Mouse (Mus musculus): ENCODE data around the gene Phykpl.
"Not testable (repeated sequence)": the region's sequence is repeated elsewhere in the genome, so short reads cannot be mapped to it uniquely, and the experiment has no call there.

The Phykpl gene

DNA sequence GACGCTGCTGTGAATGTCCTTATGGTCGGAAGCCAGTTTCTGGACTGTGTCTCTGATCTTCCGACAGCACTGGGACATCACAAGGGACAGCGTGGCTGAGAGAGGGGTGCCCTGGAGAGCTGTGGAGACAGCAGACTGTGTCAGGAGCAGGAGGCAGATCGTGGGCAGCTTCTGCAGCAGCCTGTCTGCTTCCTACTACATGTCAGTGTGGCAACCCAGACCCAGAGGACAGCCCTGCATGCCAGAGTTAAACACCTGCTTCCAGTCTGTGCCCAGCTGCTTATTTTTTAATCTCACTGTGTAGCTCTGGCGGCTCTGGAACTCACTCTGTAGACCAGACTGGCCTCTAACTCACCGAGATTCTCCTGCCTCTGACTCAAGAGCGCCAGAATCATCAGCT is 43.4 kb downstream of the Phykpl start:
- Histone ChIP-seq H3K9me3 (ENCODE audit: low read length) (no peaks in the 10 kb centered on the region), H3K4me3 (replicated peaks; ENCODE audit: low read length) (no peak overlapping the region), H3K27me3 (ENCODE audit: insufficient read depth, low read length) (no peaks in the 10 kb centered on the region), H3K36me3 (ENCODE audit: insufficient read depth, low read length) (peaks cover 100% of the 10 kb centered on the region), H3K4me1 (replicated peaks; ENCODE audit: low read depth, low read length) (peaks cover 95% of the 10 kb centered on the region)
- TF ChIP-seq CTCF (conservative IDR thresholded peaks at IDR 0.05; ENCODE audit: low read length) (no peak), NANOG (IDR thresholded peaks at IDR 0.05; ENCODE audit: borderline replicate concordance, low read length) (no peak), POU5F1 (IDR thresholded peaks at IDR 0.05; ENCODE audit: borderline replicate concordance, low read length) (no peak)

DNA sequence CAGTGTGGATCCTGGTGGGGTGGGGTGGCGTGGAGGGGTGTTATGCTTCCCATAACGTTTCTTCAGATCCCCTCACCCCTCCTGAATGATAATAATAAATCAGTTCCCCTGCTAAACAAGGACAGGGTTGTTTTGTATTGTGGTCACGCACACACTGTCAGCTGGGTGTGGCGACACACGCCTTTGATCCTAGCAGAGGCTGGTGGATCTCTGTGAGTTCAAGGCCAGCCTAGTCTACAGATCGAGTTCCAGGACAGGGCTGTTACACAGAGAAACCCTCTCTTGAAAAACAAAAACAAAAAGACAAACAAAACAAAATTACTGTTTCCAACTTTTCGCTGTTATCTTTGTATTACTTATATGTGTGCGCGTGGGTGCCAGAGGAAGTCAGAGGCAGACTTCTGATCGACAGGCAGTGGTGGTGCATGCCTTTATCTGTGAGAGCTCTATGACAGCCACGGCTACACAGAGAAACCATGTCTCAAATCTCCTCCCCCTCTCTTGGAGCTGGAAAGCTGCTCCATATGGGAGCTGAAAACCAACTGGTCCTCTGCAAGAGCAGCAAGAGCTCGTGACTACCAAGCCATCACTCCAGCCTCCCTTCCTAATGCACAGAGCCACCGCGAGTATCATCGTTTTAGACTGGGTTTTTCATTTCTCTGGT is 45.2 kb downstream of the Phykpl start:
- H3K4me1 ChIP-seq (replicated peaks; ENCODE audit: low read depth, low read length) = peaks cover 95% of the 10 kb centered on the region
- H3K27me3 ChIP-seq (ENCODE audit: insufficient read depth, low read length) = no peaks in the 10 kb centered on the region
- H3K9me3 ChIP-seq (ENCODE audit: low read length) = no peaks in the 10 kb centered on the region
- no peak for TF ChIP-seq CTCF (conservative IDR thresholded peaks at IDR 0.05; ENCODE audit: low read length)
- no peak for TF ChIP-seq POU5F1 (IDR thresholded peaks at IDR 0.05; ENCODE audit: borderline replicate concordance, low read length)
- TF ChIP-seq NANOG (IDR thresholded peaks at IDR 0.05; ENCODE audit: borderline replicate concordance, low read length) = no peak
- H3K4me3 ChIP-seq (replicated peaks; ENCODE audit: low read length) = no peak overlapping the region
- H3K36me3 ChIP-seq (ENCODE audit: insufficient read depth, low read length) = peaks cover 98% of the 10 kb centered on the region

DNA sequence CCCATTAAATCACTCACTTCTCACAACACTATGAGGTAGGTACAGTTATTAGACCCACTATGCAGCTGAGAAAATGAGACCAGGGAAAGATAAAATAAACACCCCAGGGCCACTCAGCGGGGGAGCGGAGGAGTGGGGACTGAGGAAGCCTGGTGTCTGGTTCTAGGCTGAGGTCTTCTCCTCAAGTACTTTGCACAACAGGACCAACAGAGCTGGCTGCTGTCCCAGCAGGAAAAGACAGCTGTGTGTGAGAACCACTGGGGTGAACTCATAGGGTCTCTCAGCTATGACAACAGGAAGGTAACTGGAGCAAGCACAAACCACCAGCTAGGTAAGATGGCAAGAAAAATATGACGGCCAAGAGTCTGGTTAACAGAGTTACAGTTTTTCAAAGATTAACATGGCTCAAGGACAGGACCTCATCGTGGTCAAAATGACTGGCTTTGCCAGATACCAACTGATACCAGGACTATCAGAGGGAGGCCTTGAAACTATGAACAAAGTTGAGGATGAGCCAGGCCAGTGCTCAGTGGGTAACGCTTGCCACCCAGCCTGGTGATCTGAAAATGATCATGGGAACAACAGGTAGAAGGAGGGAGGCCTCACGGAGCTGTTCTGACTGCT is 47.7 kb downstream of the Phykpl start:
- Histone ChIP-seq H3K27me3 (ENCODE audit: insufficient read depth, low read length) (no peaks in the 10 kb centered on the region), H3K4me3 (replicated peaks; ENCODE audit: low read length) (peak overlapping the region; percentile 48), H3K36me3 (ENCODE audit: insufficient read depth, low read length) (peaks cover 73% of the 10 kb centered on the region), H3K4me1 (replicated peaks; ENCODE audit: low read depth, low read length) (peaks cover 87% of the 10 kb centered on the region), H3K9me3 (ENCODE audit: low read length) (no peaks in the 10 kb centered on the region)
- TF ChIP-seq NANOG (IDR thresholded peaks at IDR 0.05; ENCODE audit: borderline replicate concordance, low read length) = no peak
- TF ChIP-seq CTCF (conservative IDR thresholded peaks at IDR 0.05; ENCODE audit: low read length) = no peak
- TF ChIP-seq POU5F1 (IDR thresholded peaks at IDR 0.05; ENCODE audit: borderline replicate concordance, low read length) = no peak

DNA sequence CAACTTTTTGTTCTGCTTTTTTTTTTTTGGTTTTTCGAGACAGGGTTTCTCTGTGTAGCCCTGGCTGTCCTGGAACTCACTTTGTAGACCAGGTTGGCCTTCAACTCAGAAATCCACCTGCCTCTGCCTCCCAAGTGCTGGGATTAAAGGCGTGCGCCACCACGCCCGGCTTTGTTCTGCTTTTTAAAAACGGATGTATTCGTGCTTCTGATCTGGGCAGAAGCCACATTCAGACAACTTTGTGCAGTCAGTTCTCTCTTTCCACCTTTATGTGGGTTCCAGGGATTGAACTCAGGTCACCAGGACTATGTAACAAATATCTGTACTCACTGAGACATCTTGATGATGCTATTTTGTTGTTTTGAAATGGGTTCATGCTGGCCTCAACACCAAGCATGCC is 48.6 kb downstream of the Phykpl start:
- H3K36me3 ChIP-seq (ENCODE audit: insufficient read depth, low read length) = peaks cover 64% of the 10 kb centered on the region
- not testable (repeated sequence) for H3K9me3 ChIP-seq (ENCODE audit: low read length)

DNA sequence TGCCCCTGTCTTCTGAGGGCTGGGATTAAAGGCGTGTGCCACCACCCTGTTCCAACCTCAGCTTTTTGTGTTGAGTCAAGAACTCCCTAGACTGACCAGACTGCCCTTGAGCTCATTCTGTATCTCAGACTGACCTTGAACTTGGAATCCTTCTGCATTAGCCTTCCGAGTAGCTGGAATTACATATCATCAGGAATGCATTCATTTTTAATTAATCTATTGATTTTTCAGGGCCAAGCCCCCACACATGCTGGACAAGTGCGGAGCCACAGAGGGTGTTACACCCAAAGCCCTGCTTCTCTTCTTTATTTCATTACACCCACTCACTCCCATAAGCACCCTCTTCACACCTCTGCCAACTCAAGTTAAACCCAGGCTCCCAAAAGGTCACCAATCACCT is 49.2 kb downstream of the Phykpl start:
- Histone ChIP-seq H3K4me3 (replicated peaks; ENCODE audit: low read length) (peak overlapping the region; percentile 92), H3K27me3 (ENCODE audit: insufficient read depth, low read length) (no peaks in the 10 kb centered on the region), H3K4me1 (replicated peaks; ENCODE audit: low read depth, low read length) (peaks cover 87% of the 10 kb centered on the region), H3K9me3 (ENCODE audit: low read length) (no peaks in the 10 kb centered on the region), H3K36me3 (ENCODE audit: insufficient read depth, low read length) (peaks cover 59% of the 10 kb centered on the region)
- TF ChIP-seq CTCF (conservative IDR thresholded peaks at IDR 0.05; ENCODE audit: low read length) (no peak), POU5F1 (IDR thresholded peaks at IDR 0.05; ENCODE audit: borderline replicate concordance, low read length) (no peak), NANOG (IDR thresholded peaks at IDR 0.05; ENCODE audit: borderline replicate concordance, low read length) (no peak; the same call in 1 of the 2 replicates)

More for the DNA sequence above, 48.6 kb downstream of the Phykpl start:
- peaks cover 85% of the 10 kb centered on the region for H3K4me1 ChIP-seq (replicated peaks; ENCODE audit: low read depth, low read length)
- H3K4me3 ChIP-seq (replicated peaks; ENCODE audit: low read length) = peak overlapping the region; percentile 92
- not testable (repeated sequence) for H3K27me3 ChIP-seq (ENCODE audit: insufficient read depth, low read length)

DNA sequence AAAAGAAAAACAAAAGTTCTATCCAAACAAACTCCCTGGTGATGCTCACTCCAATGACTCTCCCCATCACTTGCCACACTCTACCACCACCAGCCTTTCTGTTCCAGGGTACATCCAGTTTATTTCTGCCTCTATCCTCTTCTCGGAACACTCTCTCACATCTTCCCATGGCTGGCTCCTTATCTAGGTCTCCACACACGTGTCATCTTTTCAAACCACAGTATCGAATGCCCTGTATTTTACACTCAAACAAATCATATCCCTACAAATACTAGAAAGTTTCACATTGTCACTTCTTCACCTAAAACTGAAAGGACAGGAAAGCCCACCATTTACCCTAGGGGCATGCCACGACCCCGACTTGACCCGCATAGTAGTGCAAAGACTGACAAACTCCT is 50.6 kb downstream of the Phykpl start:
- H3K4me3 ChIP-seq (replicated peaks; ENCODE audit: low read length) = peak overlapping the region; percentile 92
- no peaks in the 10 kb centered on the region for H3K27me3 ChIP-seq (ENCODE audit: insufficient read depth, low read length)
- peaks cover 53% of the 10 kb centered on the region for H3K36me3 ChIP-seq (ENCODE audit: insufficient read depth, low read length)
- no peak for TF ChIP-seq CTCF (conservative IDR thresholded peaks at IDR 0.05; ENCODE audit: low read length)
- TF ChIP-seq NANOG (IDR thresholded peaks at IDR 0.05; ENCODE audit: borderline replicate concordance, low read length) = no peak
- TF ChIP-seq POU5F1 (IDR thresholded peaks at IDR 0.05; ENCODE audit: borderline replicate concordance, low read length) = no peak
- no peaks in the 10 kb centered on the region for H3K9me3 ChIP-seq (ENCODE audit: low read length)
- peaks cover 87% of the 10 kb centered on the region for H3K4me1 ChIP-seq (replicated peaks; ENCODE audit: low read depth, low read length)

DNA sequence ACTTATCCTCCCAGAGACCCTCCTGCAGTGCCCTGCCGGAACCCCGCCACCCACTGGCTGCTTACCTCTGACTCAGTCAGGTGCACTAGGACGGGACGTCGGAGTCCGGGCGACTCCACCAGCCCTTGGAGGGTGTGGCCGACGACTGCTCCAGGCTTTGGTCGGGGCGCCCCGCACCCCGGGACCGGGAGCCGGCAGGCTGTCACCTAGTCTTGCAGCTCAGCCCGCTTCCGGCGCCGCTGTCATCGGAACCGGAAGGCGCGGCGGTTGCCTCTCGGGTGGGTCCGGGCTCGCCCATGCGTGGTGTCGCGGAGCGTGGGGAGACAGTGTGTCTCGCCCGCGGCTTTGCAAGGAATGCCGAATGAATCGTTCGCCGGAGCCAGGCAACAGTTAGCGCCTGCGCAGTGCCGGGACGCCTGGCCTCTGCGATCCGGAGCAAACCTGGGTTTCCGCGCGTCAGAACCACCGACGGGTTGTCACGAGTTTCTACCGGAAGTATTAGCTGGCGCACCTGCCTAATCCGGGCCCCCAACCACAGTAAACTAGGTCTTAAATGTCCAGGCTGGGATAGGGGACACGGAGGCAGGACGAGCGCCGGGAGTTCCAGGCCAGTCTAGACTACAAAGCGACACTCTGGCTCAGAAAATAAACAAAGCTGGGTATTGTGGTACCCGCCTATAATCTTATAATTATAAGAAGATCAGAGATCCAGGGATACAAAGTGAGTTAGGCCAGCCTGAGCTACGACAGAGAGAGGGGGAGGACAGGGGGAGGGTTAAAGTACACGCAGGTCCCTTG is 51.2 kb downstream of the Phykpl start, which contains the start of gene Rmnd5b:
Gene Rmnd5b (minus strand): TSS at position 372 of the 798 bp plus-strand sequence.
- TF ChIP-seq NANOG (IDR thresholded peaks at IDR 0.05; ENCODE audit: borderline replicate concordance, low read length) (no peak), POU5F1 (IDR thresholded peaks at IDR 0.05; ENCODE audit: borderline replicate concordance, low read length) (no peak), CTCF (conservative IDR thresholded peaks at IDR 0.05; ENCODE audit: low read length) (no peak)
- Histone ChIP-seq H3K4me3 (replicated peaks; ENCODE audit: low read length) (peak within 1 kb of the TSS; percentile 92), H3K36me3 (ENCODE audit: insufficient read depth, low read length) (peaks cover 53% of the 10 kb centered on the region)

DNA sequence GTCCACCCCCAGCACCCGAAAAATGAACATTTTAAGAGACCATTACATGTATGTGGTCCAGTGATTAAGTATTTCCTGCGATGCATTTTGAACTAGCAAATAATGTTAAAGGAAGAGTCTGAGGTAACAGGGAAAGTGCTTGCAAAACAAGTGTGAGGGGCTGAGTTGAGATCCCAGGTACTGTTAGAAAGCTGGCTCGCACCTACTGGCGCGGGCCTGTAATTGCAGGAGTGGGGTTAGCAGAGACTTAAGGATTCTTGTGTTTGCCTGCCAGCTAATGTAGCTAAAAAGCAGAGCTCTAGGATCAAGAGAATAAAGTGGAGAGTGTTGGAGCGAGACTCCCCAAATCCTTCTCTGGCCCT is 51.7 kb downstream of the Phykpl start:
- peaks cover 53% of the 10 kb centered on the region for H3K36me3 ChIP-seq (ENCODE audit: insufficient read depth, low read length)
- H3K9me3 ChIP-seq (ENCODE audit: low read length) = no peaks in the 10 kb centered on the region
- no peaks in the 10 kb centered on the region for H3K27me3 ChIP-seq (ENCODE audit: insufficient read depth, low read length)
- TF ChIP-seq CTCF (conservative IDR thresholded peaks at IDR 0.05; ENCODE audit: low read length) = peak; percentile 80
- TF ChIP-seq NANOG (IDR thresholded peaks at IDR 0.05; ENCODE audit: borderline replicate concordance, low read length) = no peak
- H3K4me3 ChIP-seq (replicated peaks; ENCODE audit: low read length) = peak overlapping the region; percentile 92
- peaks cover 87% of the 10 kb centered on the region for H3K4me1 ChIP-seq (replicated peaks; ENCODE audit: low read depth, low read length)

More for the DNA sequence above, 51.2 kb downstream of the Phykpl start, which contains the start of gene Rmnd5b:
- Histone ChIP-seq H3K27me3 (ENCODE audit: insufficient read depth, low read length) (no peaks in the 10 kb centered on the region), H3K4me1 (replicated peaks; ENCODE audit: low read depth, low read length) (peaks cover 87% of the 10 kb centered on the region), H3K9me3 (ENCODE audit: low read length) (no peaks in the 10 kb centered on the region)
